Mouse (Mus musculus) layer of hippocampus, adult 9-11 months (tissue): Measurements from ENCODE around the gene Rpl36-ps4.
"Not testable (repeated sequence)": the region's sequence is repeated elsewhere in the genome, so short reads cannot be mapped to it uniquely, and the experiment has no call there.

Source experiments
- DNase-seq: peaks from one replicate; pipeline ENCODE4 v3.0.0; 2022

The Rpl36-ps4 gene

DNA sequence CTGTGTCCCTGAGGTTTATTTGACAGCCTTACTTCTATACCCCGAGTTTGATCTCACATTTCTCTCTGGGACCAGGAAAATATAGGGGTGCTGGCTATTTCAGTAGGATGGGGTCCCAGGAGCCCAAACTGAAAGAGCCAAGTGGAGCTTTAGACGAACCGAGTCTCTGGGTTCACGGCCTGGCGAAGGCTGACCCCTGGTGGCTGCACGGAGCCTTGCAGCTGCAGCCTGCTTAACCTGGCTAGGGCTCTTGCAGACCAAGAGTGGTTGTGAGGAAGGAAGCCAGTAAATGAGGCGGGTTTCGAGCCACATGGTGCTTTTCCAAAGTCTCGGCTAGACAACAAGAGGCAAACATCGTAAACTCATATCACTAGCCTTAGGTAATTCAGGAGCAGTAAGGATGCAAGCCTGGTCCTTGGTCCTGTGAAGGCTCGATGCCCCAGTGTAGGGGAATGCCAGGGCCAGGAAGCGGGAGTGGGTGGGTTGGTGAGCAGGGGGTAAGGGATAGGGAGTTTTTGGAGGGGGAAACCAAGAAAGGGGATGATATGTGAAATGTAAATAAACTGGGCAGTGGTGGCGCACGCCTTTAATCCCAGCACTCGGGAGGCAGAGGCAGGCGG, 28.3 kb downstream of the Rpl36-ps4 start:
- peak; percentile 55 for DNase-seq

- not testable (repeated sequence) for DNase-seq
These were observed 33.9 kb downstream of the Rpl36-ps4 start for GRCm38 (mm10) chr17:87954618-87955124.

- no peak for DNase-seq
These were observed 36.5 kb downstream of the Rpl36-ps4 start for GRCm38 (mm10) chr17:87957096-87957840.

GRCm38 (mm10) chr17:87958283-87958682, 37.5 kb downstream of the Rpl36-ps4 start:
- DNase-seq, result no peak

- not testable (repeated sequence) for DNase-seq
These were observed 38.6 kb downstream of the Rpl36-ps4 start for GRCm38 (mm10) chr17:87959406-87959805.

GRCm38 (mm10) chr17:87959931-87960330, 39.2 kb downstream of the Rpl36-ps4 start:
- DNase-seq, result not testable (repeated sequence)

GRCm38 (mm10) chr17:87963081-87964075, 42.6 kb downstream of the Rpl36-ps4 start:
- DNase-seq, result no peak

DNA sequence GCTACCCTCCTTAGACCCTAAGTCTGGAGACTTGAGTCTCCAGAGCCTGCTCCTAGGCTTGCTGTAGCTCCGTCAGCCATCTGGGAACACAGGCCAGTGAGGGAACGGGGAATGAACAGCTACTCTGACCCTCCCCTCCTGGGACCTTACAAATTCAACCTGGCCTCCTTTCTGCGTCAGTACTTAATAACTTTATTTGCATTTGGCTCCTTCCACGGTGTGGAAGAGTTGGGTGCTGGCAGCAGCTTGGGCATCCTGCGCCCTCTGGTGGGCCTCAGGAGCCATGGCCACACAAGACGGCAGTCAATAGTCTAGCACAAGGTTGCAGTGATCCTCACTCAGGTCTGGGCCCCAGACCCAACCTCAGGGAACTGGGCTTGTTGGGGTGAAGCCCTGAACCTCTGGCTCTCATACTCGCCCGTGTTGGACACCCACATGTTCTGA, 47.7 kb downstream of the Rpl36-ps4 start:
- not testable (repeated sequence) for DNase-seq
